Mouse (Mus musculus): Measurements from ENCODE around the gene Ext2.

DNA sequence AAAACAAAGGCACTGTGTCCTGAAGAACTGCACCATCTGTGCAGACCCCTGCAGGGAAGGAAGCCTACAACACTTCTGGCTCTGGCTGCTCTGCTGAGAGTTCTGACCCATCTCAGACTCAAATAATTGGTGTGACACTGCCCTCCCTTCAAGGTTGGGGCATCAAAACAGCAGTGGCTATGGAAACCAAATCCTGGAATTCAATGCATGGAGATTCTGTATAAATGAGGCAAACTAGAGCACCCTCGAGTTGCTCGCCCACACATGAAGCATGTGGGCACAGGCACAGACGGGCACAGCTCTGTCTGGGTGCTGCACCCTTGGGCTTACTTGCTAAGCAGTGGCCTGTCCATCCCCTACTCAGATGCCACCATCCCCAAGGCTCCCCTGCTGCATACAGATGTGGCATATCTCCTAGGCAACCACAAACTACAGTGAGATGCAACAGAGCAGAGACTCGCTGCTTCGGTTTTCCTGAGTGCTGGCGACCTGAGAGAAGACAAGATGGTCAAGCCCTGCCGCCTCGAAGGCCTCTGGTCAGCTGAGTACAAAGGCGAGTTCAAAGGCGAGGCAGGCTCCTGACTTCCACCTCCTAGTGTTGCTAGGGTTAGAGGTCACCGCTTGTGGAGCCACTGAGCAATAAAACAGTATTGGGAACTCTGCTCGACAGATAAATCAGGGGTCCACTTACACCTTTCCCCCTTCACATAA lies 37.5 kb downstream of the Ext2 start:
- TF ChIP-seq MYOG (IDR thresholded peaks at IDR 0.05; ENCODE audit: control insufficient read depth, extremely low read depth, insufficient read length): no peak
- TF ChIP-seq CTCF (IDR thresholded peaks at IDR 0.05; ENCODE audit: control insufficient read depth, insufficient read depth, insufficient read length): no peak
- no peak for TF ChIP-seq MYOD1 (IDR thresholded peaks at IDR 0.05; ENCODE audit: control insufficient read depth, insufficient read length, low read depth)
- TF ChIP-seq CEBPB (IDR thresholded peaks at IDR 0.05; ENCODE audit: low read depth): no peak
- TF ChIP-seq USF1 (IDR thresholded peaks at IDR 0.05; ENCODE audit: low read depth): no peak
- no peak for TF ChIP-seq MAX (IDR thresholded peaks at IDR 0.05)

Measured in C2C12 (cell line).